Mouse (Mus musculus) MEL (cell line): ENCODE results near the gene Glyctk. TPM values are rescaled to one million over a fixed set of nuclear protein-coding genes. Genes with fewer than 3 reads are reported as not detected.

Source experiments
- DNase-seq: peaks from one replicate; pipeline ENCODE4 v3.0.0; 2011; ENCODE audit warnings: low read depth, low spot score
- H3K27ac ChIP-seq: 2 replicates; pipeline ENCODE4 v1.5.1; 2012; ENCODE audit warnings: low read depth, mild to moderate bottlenecking, control low read depth, low read length, moderate library complexity; ENCODE audit not compliant: control insufficient read depth
- H3K27me3 ChIP-seq, 2 experiments: fragments of 150-350 bp in 1 of 2; sonication (generic) in 1 of 2; 2 replicates each; pipeline ENCODE4 v1.6.1; 2012; ENCODE audit warnings: low read length in 2 of 2, mild to moderate bottlenecking in 2 of 2, improper control_type of control experiment in 1 of 2, moderate library complexity in 1 of 2; ENCODE audit not compliant: insufficient read depth in 2 of 2, control insufficient read depth in 1 of 2
- H3K36me3 ChIP-seq, 2 experiments: 2 replicates each; pipeline ENCODE4 v1.6.1; 2012 to 2014; ENCODE audit warnings: low read length in 2 of 2, improper control_type of control experiment in 1 of 2, inconsistent platforms in 1 of 2, mild to moderate bottlenecking in 1 of 2; ENCODE audit not compliant: insufficient read depth in 2 of 2, control insufficient read depth in 1 of 2
- H3K4me1 ChIP-seq, 2 experiments: fragments of 150-350 bp in 1 of 2; sonication (generic) in 1 of 2; 2 replicates each; pipeline ENCODE4 v1.6.1; 2012; ENCODE audit warnings: low read length in 2 of 2, improper control_type of control experiment in 1 of 2, mild to moderate bottlenecking in 1 of 2; ENCODE audit not compliant: insufficient read depth in 2 of 2, control insufficient read depth in 1 of 2
- H3K4me3 ChIP-seq, 2 experiments: fragments of 150-350 bp in 1 of 2; sonication (generic) in 1 of 2; 2 replicates each; pipeline ENCODE4 v1.5.1; 2012; ENCODE audit warnings: low read depth in 2 of 2, low read length in 2 of 2, mild to moderate bottlenecking in 2 of 2, moderate library complexity in 2 of 2, control low read depth in 1 of 2, improper control_type of control experiment in 1 of 2; ENCODE audit not compliant: control insufficient read depth in 1 of 2, insufficient read depth in 1 of 2
- H3K79me2 ChIP-seq: 2 replicates; pipeline ENCODE4 v1.6.1; 2012; ENCODE audit warnings: mild to moderate bottlenecking, low read length, moderate library complexity; ENCODE audit not compliant: control insufficient read depth, poor library complexity, insufficient read depth
- H3K9ac ChIP-seq: 2 replicates; pipeline ENCODE4 v1.6.1; 2012; ENCODE audit warnings: low read depth, mild to moderate bottlenecking, control low read depth, low read length, moderate library complexity; ENCODE audit not compliant: control insufficient read depth, poor library complexity, severe bottlenecking
- H3K9me3 ChIP-seq: fragments of 150-350 bp; sonication (generic); replicated peaks from 2 replicates; pipeline ENCODE4 v1.6.1; 2012; ENCODE audit warnings: mild to moderate bottlenecking, low read length, improper control_type of control experiment, moderate library complexity; ENCODE audit not compliant: insufficient read depth
- BHLHE40 ChIP-seq: IDR thresholded peaks from 2 replicates; pipeline ENCODE4 v1.6.1; 2012; ENCODE audit warnings: low read depth, mild to moderate bottlenecking, inconsistent platforms, low read length, improper control_type of control experiment, borderline replicate concordance
- CHD2 ChIP-seq: IDR thresholded peaks from 2 replicates; pipeline ENCODE4 v1.6.1; 2011; ENCODE audit warnings: low read length, improper control_type of control experiment
- CTCF ChIP-seq, 3 experiments: IDR thresholded peaks in 2 of 3; conservative IDR thresholded peaks in 1 of 3; 2 replicates each; pipeline ENCODE4 v1.5.1; 2011 to 2012; ENCODE audit warnings: low read length in 3 of 3, low read depth in 2 of 3, mild to moderate bottlenecking in 2 of 3, improper control_type of control experiment in 1 of 3, inconsistent platforms in 1 of 3, mixed read lengths in 1 of 3, moderate library complexity in 1 of 3; ENCODE audit not compliant: control insufficient read depth in 1 of 3, insufficient read depth in 1 of 3, poor library complexity in 1 of 3, severe bottlenecking in 1 of 3
- E2F4 ChIP-seq: IDR thresholded peaks from 2 replicates; pipeline ENCODE4 v1.6.1; 2011; ENCODE audit warnings: low read depth, low read length, improper control_type of control experiment, borderline replicate concordance
- GABPA ChIP-seq: IDR thresholded peaks from 2 replicates; pipeline ENCODE4 v1.6.1; 2012; ENCODE audit warnings: low read depth, mild to moderate bottlenecking, inconsistent platforms, low read length, improper control_type of control experiment, moderate library complexity
- JUND ChIP-seq: IDR thresholded peaks from 2 replicates; pipeline ENCODE4 v1.6.1; 2011; ENCODE audit warnings: low read depth, mild to moderate bottlenecking, improper control_type of control experiment, low read length
- MAZ ChIP-seq: IDR thresholded peaks from 2 replicates; pipeline ENCODE4 v1.6.1; 2012; ENCODE audit warnings: low read depth, mild to moderate bottlenecking, inconsistent platforms, low read length, improper control_type of control experiment
- MEF2A ChIP-seq: IDR thresholded peaks from 2 replicates; pipeline ENCODE4 v1.6.1; 2014; ENCODE audit warnings: low read depth, mild to moderate bottlenecking, inconsistent platforms, low read length, improper control_type of control experiment; ENCODE audit not compliant: poor library complexity, insufficient replicate concordance, severe bottlenecking; ENCODE audit errors: extremely low read depth
- MXI1 ChIP-seq: IDR thresholded peaks from 2 replicates; pipeline ENCODE4 v1.6.1; 2011; ENCODE audit warnings: mild to moderate bottlenecking, low read depth, low read length, improper control_type of control experiment
- NELFE ChIP-seq: IDR thresholded peaks from 2 replicates; pipeline ENCODE4 v1.6.1; 2011; ENCODE audit warnings: low read depth, low read length, improper control_type of control experiment
- NRF1 ChIP-seq: IDR thresholded peaks from 2 replicates; pipeline ENCODE4 v1.6.1; 2014; ENCODE audit warnings: low read depth, mild to moderate bottlenecking, inconsistent platforms, low read length, improper control_type of control experiment, moderate library complexity; ENCODE audit not compliant: poor library complexity, insufficient read depth, severe bottlenecking
- POLR2AphosphoS5 ChIP-seq: IDR thresholded peaks from 2 replicates; pipeline ENCODE4 v1.6.1; 2012; ENCODE audit warnings: low read depth, borderline replicate concordance, mild to moderate bottlenecking, inconsistent platforms, low read length, moderate library complexity, mixed read lengths
- SIN3A ChIP-seq: IDR thresholded peaks from 2 replicates; pipeline ENCODE4 v1.6.1; 2012; ENCODE audit warnings: low read length, improper control_type of control experiment, inconsistent platforms
- SMC3 ChIP-seq: IDR thresholded peaks from 2 replicates; pipeline ENCODE4 v1.6.1; 2011; ENCODE audit warnings: low read depth, low read length, improper control_type of control experiment
- TBP ChIP-seq: IDR thresholded peaks from 2 replicates; pipeline ENCODE4 v1.8.0; 2011; ENCODE audit warnings: low read depth, low read length, improper control_type of control experiment
- TCF12 ChIP-seq: IDR thresholded peaks from 2 replicates; pipeline ENCODE4 v1.6.1; 2014; ENCODE audit warnings: low read depth, mild to moderate bottlenecking, inconsistent platforms, low read length, improper control_type of control experiment, moderate library complexity
- USF2 ChIP-seq, 2 experiments: IDR thresholded peaks; 2 replicates each; pipeline ENCODE4 v1.6.1; 2011 to 2012; ENCODE audit warnings: improper control_type of control experiment in 2 of 2, low read length in 2 of 2, borderline replicate concordance in 1 of 2, inconsistent platforms in 1 of 2, low read depth in 1 of 2, mild to moderate bottlenecking in 1 of 2; ENCODE audit not compliant: insufficient read depth in 1 of 2
- ZNF384 ChIP-seq: IDR thresholded peaks from 2 replicates; pipeline ENCODE4 v1.6.1; 2012; ENCODE audit warnings: low read depth, mild to moderate bottlenecking, inconsistent platforms, low read length, improper control_type of control experiment
- polyA plus RNA-seq, 2 experiments: library from polyadenylated mRNA; stranded (reverse) in 1 of 2; unstranded in 1 of 2; fragments of >175 nt in 1 of 2; fragments of >200 nt in 1 of 2; gene quantifications; 2 replicates each; pipeline versions ENCODE4 v1.2.1 to v1.2.4; 2012; ENCODE audit warnings: low replicate concordance in 2 of 2, low read depth in 1 of 2; ENCODE audit not compliant: insufficient read length in 2 of 2, insufficient read depth in 1 of 2, missing spikeins in 1 of 2
- total RNA-seq: library from RNA; depleted of rRNA; stranded (reverse); fragments of 300-350 nt; gene quantifications from 2 replicates; pipeline ENCODE4 v1.2.3, GENCODE M21; 2012

The Glyctk gene
- total and polyA plus RNA-seq, 3 experiments: 3.1 to 3.3 TPM; not detected in 1

GRCm38 (mm10) chr9:106157623-106157925 lies 364 bp downstream of the Glyctk start:
- H3K27me3 ChIP-seq: no peaks in the 10 kb centered on the region
- no peak for DNase-seq
- peaks cover 0 to 2% of the 10 kb centered on the region in 2 experiments; a peak in 1 of 4 replicates for H3K36me3 ChIP-seq
- no peak overlapping the region for H3K9ac ChIP-seq
- no peaks in the 10 kb centered on the region for H3K9me3 ChIP-seq
- H3K27ac ChIP-seq: no peak overlapping the region
- TF ChIP-seq USF2 (IDR thresholded peaks at IDR 0.05; ENCODE audit: borderline replicate concordance in 1 of 2, insufficient read depth in 1 of 2, low read depth in 1 of 2, low read length in 2 of 2): no peak
- no peak for TF ChIP-seq CHD2
- TF ChIP-seq CTCF (IDR thresholded peaks at IDR 0.05 in 2 of 3, conservative IDR thresholded peaks at IDR 0.05 in 1 of 3; ENCODE audit: control insufficient read depth in 1 of 3, insufficient read depth in 1 of 3, low read depth in 2 of 3, low read length in 3 of 3, poor library complexity in 1 of 3, severe bottlenecking in 1 of 3): no peak
- TF ChIP-seq NELFE: no peak
- no peak for TF ChIP-seq TBP
- TF ChIP-seq POLR2AphosphoS5: no peak
- TF ChIP-seq JUND: no peak
- H3K79me2 ChIP-seq: no peaks in the 10 kb centered on the region; the same call in 1 of the 2 replicates
- H3K4me1 ChIP-seq: peaks cover 2 to 6% of the 10 kb centered on the region in 2 experiments; a peak in 3 of 4 replicates
- H3K4me3 ChIP-seq: no peak overlapping the region

- no peak for DNase-seq
- TF ChIP-seq ZNF384: no peak
- no peak for TF ChIP-seq MAZ
- TF ChIP-seq NRF1: no peak
- TF ChIP-seq MEF2A: no peak
- TF ChIP-seq SMC3: no peak
- TF ChIP-seq E2F4: no peak
- no peak for TF ChIP-seq BHLHE40
- no peak for TF ChIP-seq MXI1
- TF ChIP-seq TCF12: no peak
- TF ChIP-seq GABPA: no peak
- no peak for TF ChIP-seq CHD2
- TF ChIP-seq SIN3A: no peak
- no peak overlapping the region for H3K27ac ChIP-seq
- no peak overlapping the region for H3K4me3 ChIP-seq
- H3K79me2 ChIP-seq: no peaks in the 10 kb centered on the region; the same call in 1 of the 2 replicates
- no peaks in the 10 kb centered on the region for H3K9me3 ChIP-seq
- peaks cover 2 to 6% of the 10 kb centered on the region in 2 experiments; a peak in 3 of 4 replicates for H3K4me1 ChIP-seq
- H3K9ac ChIP-seq: no peak overlapping the region
- H3K27me3 ChIP-seq: no peaks in the 10 kb centered on the region
- H3K36me3 ChIP-seq: peaks cover 0 to 2% of the 10 kb centered on the region in 2 experiments; a peak in 1 of 4 replicates
Measured at GRCm38 (mm10) chr9:106156921-106157622, 866 bp downstream of the Glyctk start.
